Mouse (Mus musculus) hindbrain, embryonic 11.5 days (tissue): Measurements from ENCODE around the gene Ndrg2. TPM values are rescaled to one million over a fixed set of nuclear protein-coding genes. Genes with fewer than 3 reads are reported as not detected.
A peak's percentile ranks its signal among the peaks of the same experiment; 100 is the strongest.

Experiments
- ATAC-seq: fragments of 200-750 bp; cut with Nextera tagmentation; 2 replicates; pipeline ENCODE4 v1.8.0; 2017; ENCODE audit warnings: mild to moderate bottlenecking, moderate TSS enrichment, moderate library complexity; ENCODE audit not compliant: low FRiP score
- DNase-seq: peaks from one replicate; pipeline ENCODE4 v3.0.0-alpha.2; 2015; ENCODE audit warnings: low spot score
- H3K27ac ChIP-seq: fragments of 300-500 bp; sonication (generic); 2 replicates; pipeline ENCODE4 v1.5.1; 2014; ENCODE audit warnings: mild to moderate bottlenecking, low read depth, low read length
- H3K27me3 ChIP-seq: fragments of 300-500 bp; sonication (generic); 2 replicates; pipeline ENCODE4 v1.6.1; 2014; ENCODE audit warnings: mild to moderate bottlenecking, low read length, moderate library complexity, mixed read lengths; ENCODE audit not compliant: control insufficient read depth, insufficient read depth
- H3K36me3 ChIP-seq: fragments of 300-500 bp; sonication (generic); 2 replicates; pipeline ENCODE4 v1.6.1; 2014; ENCODE audit warnings: mild to moderate bottlenecking, low read length, moderate library complexity, mixed read lengths; ENCODE audit not compliant: control insufficient read depth, insufficient read depth
- H3K4me1 ChIP-seq: fragments of 300-500 bp; sonication (generic); replicated peaks from 2 replicates; pipeline ENCODE4 v1.6.1; 2014; ENCODE audit warnings: low read length, mixed read lengths; ENCODE audit not compliant: control insufficient read depth, insufficient read depth
- H3K4me2 ChIP-seq: fragments of 300-500 bp; sonication (generic); replicated peaks from 2 replicates; pipeline ENCODE4 v1.6.1; 2014; ENCODE audit warnings: mild to moderate bottlenecking, low read depth, low read length
- H3K4me3 ChIP-seq: fragments of 300-500 bp; sonication (generic); 2 replicates; pipeline ENCODE4 v1.5.1; 2014; ENCODE audit warnings: low read depth, low read length
- H3K9ac ChIP-seq: fragments of 300-500 bp; sonication (generic); 2 replicates; pipeline ENCODE4 v1.6.1; 2014; ENCODE audit warnings: low read depth, low read length
- H3K9me3 ChIP-seq: fragments of 300-500 bp; sonication (generic); 2 replicates; pipeline ENCODE4 v1.6.1; 2016; ENCODE audit warnings: low read length; ENCODE audit not compliant: control insufficient read depth
- WGBS: fragments of 180-500 bp; shearing (Covaris S2); extraction: QIAGEN DNeasy Blood & Tissue Kit; methylation state at CpG from one replicate; pipeline ENCODE4 v1.1.7; 2014; 5-methylcytosine and 5-hydroxymethylcytosine counted together
- polyA plus RNA-seq: library from polyadenylated mRNA; unstranded; fragments of >200 nt; fragmentation: Nextera tagmentation; extraction: Ambion mirVana; gene quantifications from 2 replicates; pipeline ENCODE4 v1.2.1, GENCODE M21; 2014

The Ndrg2 gene
- 11.8 and 12.3 TPM in 2 replicates for polyA plus RNA-seq

- H3K27ac ChIP-seq = no peak within 1 kb of the TSS
- H3K36me3 ChIP-seq = no peaks in the 10 kb centered on the region
- H3K4me3 ChIP-seq = peak within 1 kb of the TSS; percentile 53
- H3K9me3 ChIP-seq = no peaks in the 10 kb centered on the region
- peak within 1 kb of the TSS; percentile 59 for H3K9ac ChIP-seq
- ATAC-seq (peak; percentile 62), DNase-seq (peak; percentile 57)
- peaks cover 12% of the 10 kb centered on the region for H3K27me3 ChIP-seq
- WGBS = 3% methylated on average over 23 of the region's 23 CpGs
- H3K4me1 ChIP-seq = peaks cover 6% of the 10 kb centered on the region; the same call in 1 of the 2 replicates
- peak within 1 kb of the TSS; percentile 99 for H3K4me2 ChIP-seq
Observed at GRCm38 (mm10) chr14:51913960-51914762, at the start of gene Ndrg2. Ndrg2 (minus strand) TSS chr14:51914158.

DNA sequence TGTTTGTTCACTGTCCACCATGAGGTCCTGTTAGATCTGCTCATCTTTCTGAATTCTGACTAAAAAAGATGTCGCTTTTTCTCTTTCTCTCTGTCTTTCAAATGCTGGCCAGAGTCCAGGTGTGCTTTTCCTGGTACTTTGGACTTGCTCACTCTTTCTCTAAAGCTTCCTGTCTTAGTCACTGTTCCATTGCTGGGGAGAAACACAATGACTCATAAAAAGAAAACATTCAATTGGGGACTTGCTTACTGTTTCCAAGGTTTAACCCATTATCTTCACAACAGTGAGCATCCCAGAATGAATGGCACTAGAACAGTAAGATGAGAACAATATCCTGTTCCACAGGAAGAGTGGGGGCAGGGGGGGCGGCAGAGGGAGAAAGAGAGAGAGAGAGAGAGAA, 46.4 kb upstream of the Ndrg2 start:
- DNase-seq (no peak), ATAC-seq (no peak)
- no peaks in the 10 kb centered on the region for H3K4me1 ChIP-seq
- no peak overlapping the region for H3K4me3 ChIP-seq
- H3K36me3 ChIP-seq = no peaks in the 10 kb centered on the region
- WGBS = 95% methylated on average over 2 of the region's 2 CpGs
- H3K9ac ChIP-seq = no peak overlapping the region
- no peak overlapping the region for H3K4me2 ChIP-seq
- H3K27me3 ChIP-seq = no peaks in the 10 kb centered on the region
- no peaks in the 10 kb centered on the region for H3K9me3 ChIP-seq
- no peak overlapping the region for H3K27ac ChIP-seq

DNA sequence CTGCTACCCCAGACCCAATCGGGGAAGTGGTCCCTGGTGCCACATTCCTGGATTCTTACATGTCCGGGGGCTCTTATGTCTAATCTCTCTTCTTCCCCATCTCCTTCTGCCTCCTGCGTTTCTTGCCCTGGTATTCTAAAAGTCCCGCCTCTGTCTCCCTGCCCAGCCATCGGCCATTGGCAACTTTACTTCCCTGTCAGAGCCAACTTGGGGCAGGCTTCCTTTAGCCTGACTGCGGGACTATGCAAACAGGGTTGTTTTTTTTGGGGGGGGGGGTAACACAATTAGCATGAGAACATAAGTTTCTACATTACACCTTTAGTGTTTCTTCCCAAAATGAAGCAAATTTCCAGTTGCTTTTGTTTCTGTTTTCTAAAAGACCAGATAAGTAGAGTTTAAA, 29.4 kb upstream of the Ndrg2 start:
- WGBS = 89% methylated on average over 6 of the region's 6 CpGs
- H3K4me1 ChIP-seq = no peaks in the 10 kb centered on the region
- H3K4me2 ChIP-seq = no peak overlapping the region
- H3K36me3 ChIP-seq = no peaks in the 10 kb centered on the region
- no peak overlapping the region for H3K9ac ChIP-seq
- DNase-seq = no peak
- no peaks in the 10 kb centered on the region for H3K9me3 ChIP-seq
- no peak overlapping the region for H3K27ac ChIP-seq
- ATAC-seq = no peak
- no peak overlapping the region for H3K4me3 ChIP-seq
- no peaks in the 10 kb centered on the region for H3K27me3 ChIP-seq

DNA sequence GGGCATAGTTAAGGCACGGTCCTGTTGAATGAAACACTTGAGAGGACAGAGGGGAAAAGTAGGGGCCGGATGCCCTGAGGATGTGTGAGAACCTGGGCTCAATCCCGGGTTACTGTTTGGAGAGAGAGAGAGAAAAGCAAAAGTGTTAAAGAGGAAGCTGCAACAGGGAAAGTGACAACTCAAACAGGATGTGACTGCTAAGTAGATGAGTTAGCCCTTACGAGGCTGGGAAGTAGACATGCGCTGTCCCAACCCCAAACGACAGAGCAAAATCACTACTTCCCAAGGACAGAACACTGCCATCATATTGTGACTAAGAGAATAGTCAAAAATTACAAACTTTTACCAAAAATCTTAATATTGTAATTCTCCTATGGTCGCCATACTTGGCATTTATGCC, 28.3 kb upstream of the Ndrg2 start:
- DNase-seq = no peak
- no peaks in the 10 kb centered on the region for H3K36me3 ChIP-seq
- H3K9me3 ChIP-seq = no peaks in the 10 kb centered on the region
- H3K4me1 ChIP-seq = no peaks in the 10 kb centered on the region
- H3K27ac ChIP-seq = no peak overlapping the region
- H3K4me3 ChIP-seq = no peak overlapping the region
- no peak for ATAC-seq
- H3K27me3 ChIP-seq = no peaks in the 10 kb centered on the region
- H3K4me2 ChIP-seq = no peak overlapping the region
- 69% methylated on average over 7 of the region's 7 CpGs for WGBS
- no peak overlapping the region for H3K9ac ChIP-seq

DNA sequence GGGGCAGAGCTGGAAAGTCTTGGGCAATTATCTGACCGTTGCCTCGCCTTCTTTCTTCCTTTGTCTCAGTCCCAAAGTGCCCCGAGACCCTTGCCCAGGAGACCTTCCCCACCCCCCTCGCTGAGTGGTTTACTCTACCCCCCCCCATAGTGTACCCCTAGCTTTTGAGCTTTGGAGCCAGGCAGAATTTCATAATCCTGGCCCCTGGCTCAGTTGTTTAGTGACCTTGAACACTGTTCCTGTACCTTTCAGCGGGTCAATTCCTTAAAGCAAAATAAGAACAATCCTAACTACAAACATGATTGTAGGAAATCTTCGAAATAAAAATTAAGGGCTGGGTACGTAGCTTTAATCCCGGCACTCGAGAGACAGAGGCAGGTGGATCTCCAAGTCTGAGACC, 27.6 kb upstream of the Ndrg2 start:
- H3K27ac ChIP-seq = no peak overlapping the region
- H3K9ac ChIP-seq = no peak overlapping the region
- no peaks in the 10 kb centered on the region for H3K36me3 ChIP-seq
- ATAC-seq (no peak), DNase-seq (no peak)
- H3K4me1 ChIP-seq = no peaks in the 10 kb centered on the region
- no peaks in the 10 kb centered on the region for H3K27me3 ChIP-seq
- 60% methylated on average over 9 of the region's 9 CpGs for WGBS
- H3K4me2 ChIP-seq = no peak overlapping the region
- no peaks in the 10 kb centered on the region for H3K9me3 ChIP-seq
- H3K4me3 ChIP-seq = no peak overlapping the region

DNA sequence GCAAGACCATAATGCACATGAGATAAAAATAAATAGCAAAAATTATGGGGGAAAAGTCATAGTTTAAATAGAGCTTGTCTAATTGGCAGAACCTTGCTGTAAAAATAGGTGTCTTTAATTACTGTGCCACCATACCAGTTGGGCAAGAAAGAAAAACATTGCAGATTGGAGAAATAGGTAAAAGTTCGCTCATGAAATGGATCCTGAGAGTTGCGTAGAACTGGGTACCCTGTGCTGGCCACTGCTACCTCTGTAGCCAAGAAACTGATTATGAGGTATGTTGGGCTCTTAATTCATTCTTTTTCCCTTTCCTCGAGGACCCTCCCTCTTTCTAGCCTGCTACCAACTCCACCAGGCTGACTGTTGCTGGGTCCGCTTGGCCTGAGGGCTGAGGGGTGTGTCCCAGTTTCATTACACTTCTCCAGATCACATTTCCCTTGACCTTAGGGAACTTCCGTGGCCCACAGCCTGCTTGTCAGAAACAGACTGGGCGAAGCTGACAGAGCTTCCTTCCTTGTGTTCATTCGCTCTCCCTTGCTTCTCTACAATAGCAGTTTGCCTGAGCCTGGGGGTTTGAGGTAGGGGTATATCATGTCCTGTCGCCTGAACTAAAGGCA, 27.1 kb upstream of the Ndrg2 start:
- Histone ChIP-seq H3K4me1 (no peaks in the 10 kb centered on the region), H3K27me3 (no peaks in the 10 kb centered on the region), H3K27ac (no peak overlapping the region), H3K36me3 (no peaks in the 10 kb centered on the region), H3K4me2 (no peak overlapping the region), H3K9ac (no peak overlapping the region), H3K4me3 (no peak overlapping the region), H3K9me3 (no peaks in the 10 kb centered on the region)
- WGBS = 36% methylated on average over 8 of the region's 8 CpGs
- ATAC-seq = no peak
- DNase-seq = peak; percentile 22

GRCm38 (mm10) chr14:51939005-51939404, 25.0 kb upstream of the Ndrg2 start:
- Histone ChIP-seq H3K27me3 (no peaks in the 10 kb centered on the region), H3K9me3 (no peaks in the 10 kb centered on the region), H3K9ac (no peak overlapping the region), H3K36me3 (no peaks in the 10 kb centered on the region), H3K4me2 (no peak overlapping the region), H3K4me3 (no peak overlapping the region), H3K4me1 (no peaks in the 10 kb centered on the region), H3K27ac (no peak overlapping the region)
- no peak for DNase-seq
- WGBS = 87% methylated on average over 9 of the region's 9 CpGs
- no peak for ATAC-seq

GRCm38 (mm10) chr14:51932092-51933020, 18.4 kb upstream of the Ndrg2 start:
- no peak for DNase-seq
- Histone ChIP-seq H3K27me3 (no peaks in the 10 kb centered on the region), H3K36me3 (no peaks in the 10 kb centered on the region), H3K4me1 (no peaks in the 10 kb centered on the region), H3K9ac (no peak overlapping the region), H3K27ac (no peak overlapping the region), H3K9me3 (no peaks in the 10 kb centered on the region), H3K4me3 (no peak overlapping the region), H3K4me2 (no peak overlapping the region)
- ATAC-seq = no peak
- 81% methylated on average over 10 of the region's 10 CpGs for WGBS
